Mouse (Mus musculus) olfactory bulb, adult 2 months (tissue): ENCODE results near the gene Acer1.

Source experiments
- CTCF ChIP-seq: fragments of 200-500 bp; IDR thresholded peaks from 2 replicates; pipeline ENCODE4 v1.5.1; 2012; ENCODE audit warnings: low read depth, mild to moderate bottlenecking, low read length, moderate library complexity; ENCODE audit not compliant: insufficient read depth
- POLR2A ChIP-seq: fragments of 200-500 bp; IDR thresholded peaks from 2 replicates; pipeline ENCODE4 v1.6.1; 2012; ENCODE audit warnings: mild to moderate bottlenecking, low read depth, low read length, moderate library complexity; ENCODE audit not compliant: insufficient read depth

DNA sequence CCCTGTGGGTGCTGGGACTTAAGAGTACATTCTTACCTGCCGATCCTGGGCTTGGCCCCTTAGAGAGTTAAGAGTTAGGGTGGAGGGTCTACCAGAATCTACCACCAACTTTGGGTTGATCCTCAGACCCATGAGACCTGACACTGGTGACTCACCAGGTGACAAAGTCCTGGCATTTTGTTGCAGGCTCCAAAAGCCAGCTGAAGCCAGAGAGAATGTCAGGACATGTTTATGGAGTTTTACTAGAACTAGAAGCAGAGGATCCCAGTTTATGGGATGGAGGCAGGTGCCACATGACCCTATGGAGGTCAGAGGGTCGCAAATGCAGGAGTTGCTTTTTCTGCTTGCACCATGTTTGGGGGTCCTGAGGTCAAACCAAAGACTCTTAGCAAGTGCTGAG is 14.6 kb upstream of the Acer1 start:
- TF ChIP-seq POLR2A, result no peak
- TF ChIP-seq CTCF, result no peak
